Mouse (Mus musculus): ENCODE measurements around the gene Vat1l.

DNA sequence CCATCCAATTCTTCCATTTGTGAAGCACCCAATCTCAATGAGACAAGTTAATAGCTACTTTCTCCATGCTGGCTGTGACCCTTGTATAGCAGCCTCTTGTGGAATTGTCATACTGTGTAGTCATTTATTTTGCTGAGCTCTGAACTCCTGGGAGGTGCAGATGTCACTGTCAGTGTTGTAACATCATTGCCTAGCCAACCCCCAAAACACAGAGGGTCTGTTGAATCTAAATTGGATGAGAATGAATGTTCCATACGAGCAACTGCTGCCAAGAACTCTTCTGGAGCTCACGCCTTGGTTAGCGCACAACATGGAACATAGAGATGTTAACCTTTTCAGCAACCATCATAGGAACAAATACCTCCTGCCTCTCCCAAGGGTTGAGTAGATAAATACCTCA, 15.4 kb downstream of the Vat1l start:
- TF ChIP-seq CTCF (IDR thresholded peaks at IDR 0.05; ENCODE audit: insufficient read depth, low read depth, low read length), result no peak
- no peak for TF ChIP-seq POLR2A (IDR thresholded peaks at IDR 0.05; ENCODE audit: insufficient read depth, low read depth, low read length)

Data from olfactory bulb, adult 2 months (tissue).